Mouse (Mus musculus): ENCODE measurements around the gene Arhgef40. TPM values are rescaled to one million over a fixed set of nuclear protein-coding genes. Genes with fewer than 3 reads are reported as not detected.

The Arhgef40 gene
- polyA plus RNA-seq, 1 experiment from 2014 or later, result 36.4 TPM

- H3K36me3 ChIP-seq (ENCODE audit: control insufficient read depth, insufficient read depth, low read length), result no peaks in the 10 kb centered on the region
- H3K27ac ChIP-seq (replicated peaks), result no peak overlapping the region
- H3K27me3 ChIP-seq (ENCODE audit: control insufficient read depth, insufficient read depth, low read length), result no peaks in the 10 kb centered on the region
- TF ChIP-seq EP300 (optimal IDR thresholded peaks at IDR 0.05), result no peak
- TF ChIP-seq CTCF (IDR thresholded peaks at IDR 0.05; ENCODE audit: low read depth), result no peak
- no peak overlapping the region for H3K4me2 ChIP-seq (replicated peaks; ENCODE audit: low read depth)
- no peaks in the 10 kb centered on the region for H3K9me3 ChIP-seq (ENCODE audit: control insufficient read depth, low read length)
- no peak overlapping the region for H3K9ac ChIP-seq (ENCODE audit: low read length)
- ATAC-seq (ENCODE audit: low FRiP score, low TSS enrichment), result no peak
- 70% methylated on average over 6 of the region's 6 CpGs for WGBS
- H3K4me3 ChIP-seq (ENCODE audit: low read depth, low read length), result no peak overlapping the region
- H3K4me1 ChIP-seq (replicated peaks; ENCODE audit: control insufficient read depth, insufficient read depth), result no peaks in the 10 kb centered on the region
- no peak for DNase-seq (ENCODE audit: low spot score)
Measured at GRCm38 (mm10) chr14:51943336-51943735, 41.2 kb upstream of the Arhgef40 start.

- H3K4me2 ChIP-seq (replicated peaks; ENCODE audit: low read depth), result no peak overlapping the region
- DNase-seq (ENCODE audit: low spot score), result peak; percentile 24
- H3K27ac ChIP-seq (replicated peaks), result no peak overlapping the region
- no peaks in the 10 kb centered on the region for H3K27me3 ChIP-seq (ENCODE audit: control insufficient read depth, insufficient read depth, low read length)
- peak; percentile 65; the same call in 1 of the 2 replicates for ATAC-seq (ENCODE audit: low FRiP score, low TSS enrichment)
- no peaks in the 10 kb centered on the region for H3K36me3 ChIP-seq (ENCODE audit: control insufficient read depth, insufficient read depth, low read length)
- H3K9ac ChIP-seq (ENCODE audit: low read length), result no peak overlapping the region
- WGBS, result 78% methylated on average over 2 of the region's 2 CpGs
- no peak overlapping the region for H3K4me3 ChIP-seq (ENCODE audit: low read depth, low read length)
- TF ChIP-seq CTCF (IDR thresholded peaks at IDR 0.05; ENCODE audit: low read depth) (no peak), EP300 (optimal IDR thresholded peaks at IDR 0.05) (no peak)
- no peaks in the 10 kb centered on the region for H3K4me1 ChIP-seq (replicated peaks; ENCODE audit: control insufficient read depth, insufficient read depth)
- H3K9me3 ChIP-seq (ENCODE audit: control insufficient read depth, low read length), result no peaks in the 10 kb centered on the region
Measured at GRCm38 (mm10) chr14:51960316-51960715, 24.2 kb upstream of the Arhgef40 start.

GRCm38 (mm10) chr14:51967400-51967799, 17.1 kb upstream of the Arhgef40 start:
- H3K27ac ChIP-seq (replicated peaks), result no peak overlapping the region
- H3K9me3 ChIP-seq (ENCODE audit: control insufficient read depth, low read length), result no peaks in the 10 kb centered on the region
- TF ChIP-seq EP300 (optimal IDR thresholded peaks at IDR 0.05) (no peak), CTCF (IDR thresholded peaks at IDR 0.05; ENCODE audit: low read depth) (no peak)
- no peaks in the 10 kb centered on the region for H3K4me1 ChIP-seq (replicated peaks; ENCODE audit: control insufficient read depth, insufficient read depth)
- no peak overlapping the region for H3K4me3 ChIP-seq (ENCODE audit: low read depth, low read length)
- H3K4me2 ChIP-seq (replicated peaks; ENCODE audit: low read depth), result no peak overlapping the region
- H3K27me3 ChIP-seq (ENCODE audit: control insufficient read depth, insufficient read depth, low read length), result no peaks in the 10 kb centered on the region
- no peak for DNase-seq (ENCODE audit: low spot score)
- 50% methylated on average over 3 of the region's 3 CpGs for WGBS
- no peaks in the 10 kb centered on the region for H3K36me3 ChIP-seq (ENCODE audit: control insufficient read depth, insufficient read depth, low read length)
- ATAC-seq (ENCODE audit: low FRiP score, low TSS enrichment), result no peak
- no peak overlapping the region for H3K9ac ChIP-seq (ENCODE audit: low read length)

- ATAC-seq (ENCODE audit: low FRiP score, low TSS enrichment) (no peak), DNase-seq (ENCODE audit: low spot score) (no peak)
- WGBS, result 91% methylated on average over 3 of the region's 3 CpGs
- H3K27ac ChIP-seq (replicated peaks), result no peak overlapping the region
- no peaks in the 10 kb centered on the region for H3K27me3 ChIP-seq (ENCODE audit: control insufficient read depth, insufficient read depth, low read length)
- H3K4me2 ChIP-seq (replicated peaks; ENCODE audit: low read depth), result no peak overlapping the region
- no peaks in the 10 kb centered on the region for H3K36me3 ChIP-seq (ENCODE audit: control insufficient read depth, insufficient read depth, low read length)
- TF ChIP-seq CTCF (IDR thresholded peaks at IDR 0.05; ENCODE audit: low read depth), result no peak
- no peak for TF ChIP-seq EP300 (optimal IDR thresholded peaks at IDR 0.05)
- H3K9ac ChIP-seq (ENCODE audit: low read length), result no peak overlapping the region
- no peaks in the 10 kb centered on the region for H3K4me1 ChIP-seq (replicated peaks; ENCODE audit: control insufficient read depth, insufficient read depth)
- H3K4me3 ChIP-seq (ENCODE audit: low read depth, low read length), result no peak overlapping the region
- H3K9me3 ChIP-seq (ENCODE audit: control insufficient read depth, low read length), result no peaks in the 10 kb centered on the region
Measured at GRCm38 (mm10) chr14:51979252-51979651, 5.3 kb upstream of the Arhgef40 start.

GRCm38 (mm10) chr14:51983251-51983650, 1.3 kb upstream of the Arhgef40 start:
- Histone ChIP-seq H3K36me3 (ENCODE audit: control insufficient read depth, insufficient read depth, low read length) (no peaks in the 10 kb centered on the region), H3K4me3 (ENCODE audit: low read depth, low read length) (no peak overlapping the region), H3K27me3 (ENCODE audit: control insufficient read depth, insufficient read depth, low read length) (no peaks in the 10 kb centered on the region), H3K9me3 (ENCODE audit: control insufficient read depth, low read length) (no peaks in the 10 kb centered on the region), H3K4me1 (replicated peaks; ENCODE audit: control insufficient read depth, insufficient read depth) (peaks cover 2% of the 10 kb centered on the region; the same call in 1 of the 2 replicates), H3K27ac (replicated peaks) (no peak overlapping the region), H3K4me2 (replicated peaks; ENCODE audit: low read depth) (no peak overlapping the region), H3K9ac (ENCODE audit: low read length) (no peak overlapping the region)
- WGBS, result 64% methylated on average over 4 of the region's 4 CpGs
- no peak for ATAC-seq (ENCODE audit: low FRiP score, low TSS enrichment)
- DNase-seq (ENCODE audit: low spot score), result no peak
- TF ChIP-seq CTCF (IDR thresholded peaks at IDR 0.05; ENCODE audit: low read depth), result peak; percentile 38
- no peak for TF ChIP-seq EP300 (optimal IDR thresholded peaks at IDR 0.05)

GRCm38 (mm10) chr14:51983855-51984246, 668 bp upstream of the Arhgef40 start:
- WGBS, result 41% methylated on average over 10 of the region's 10 CpGs
- peak overlapping the region; percentile 82; the same call in 1 of the 2 replicates for H3K9ac ChIP-seq (ENCODE audit: low read length)
- DNase-seq (ENCODE audit: low spot score) (no peak), ATAC-seq (ENCODE audit: low FRiP score, low TSS enrichment) (no peak)
- H3K9me3 ChIP-seq (ENCODE audit: control insufficient read depth, low read length), result no peaks in the 10 kb centered on the region
- H3K4me3 ChIP-seq (ENCODE audit: low read depth, low read length), result peak overlapping the region; percentile 73
- TF ChIP-seq CTCF (IDR thresholded peaks at IDR 0.05; ENCODE audit: low read depth) (no peak), EP300 (optimal IDR thresholded peaks at IDR 0.05) (no peak)
- no peak overlapping the region for H3K27ac ChIP-seq (replicated peaks)
- H3K4me2 ChIP-seq (replicated peaks; ENCODE audit: low read depth), result peak overlapping the region; percentile 92
- H3K36me3 ChIP-seq (ENCODE audit: control insufficient read depth, insufficient read depth, low read length), result no peaks in the 10 kb centered on the region
- H3K4me1 ChIP-seq (replicated peaks; ENCODE audit: control insufficient read depth, insufficient read depth), result peaks cover 2% of the 10 kb centered on the region; the same call in 1 of the 2 replicates
- no peaks in the 10 kb centered on the region for H3K27me3 ChIP-seq (ENCODE audit: control insufficient read depth, insufficient read depth, low read length)

Measured in stomach, postnatal 0 days (tissue).